Mouse (Mus musculus) cerebellum, adult 11 months (tissue): ENCODE data around the gene Peak1.

Experiments
- DNase-seq: peaks from one replicate; pipeline ENCODE4 v3.0.0; 2022

The Peak1 gene

GRCm38 (mm10) chr9:56242686-56243085 is 175.2 kb downstream of the Peak1 start:
- no peak for DNase-seq

- no peak for DNase-seq
These were observed 176.8 kb downstream of the Peak1 start for GRCm38 (mm10) chr9:56241076-56241475.

GRCm38 (mm10) chr9:56235871-56236298 is 182.0 kb downstream of the Peak1 start:
- no peak for DNase-seq

DNA sequence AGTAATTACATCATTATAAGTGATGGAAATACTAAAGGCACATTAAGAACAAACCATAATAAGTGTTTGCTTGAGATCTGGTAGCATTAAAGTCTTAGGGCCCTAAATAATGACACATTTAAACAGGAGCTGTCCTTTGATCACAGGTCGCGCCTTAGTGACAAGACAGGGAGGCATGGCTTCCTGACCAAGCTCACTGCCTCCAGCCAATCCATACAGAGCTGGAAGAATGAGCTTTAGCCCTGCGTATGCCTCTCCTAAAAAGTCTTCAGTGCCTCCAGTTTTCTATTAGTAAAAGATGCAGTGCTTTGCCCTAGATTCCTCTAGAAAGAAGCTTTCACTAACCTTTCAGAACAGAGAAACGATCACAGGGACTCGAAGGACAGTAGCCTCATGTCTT is 182.6 kb downstream of the Peak1 start:
- no peak for DNase-seq

DNA sequence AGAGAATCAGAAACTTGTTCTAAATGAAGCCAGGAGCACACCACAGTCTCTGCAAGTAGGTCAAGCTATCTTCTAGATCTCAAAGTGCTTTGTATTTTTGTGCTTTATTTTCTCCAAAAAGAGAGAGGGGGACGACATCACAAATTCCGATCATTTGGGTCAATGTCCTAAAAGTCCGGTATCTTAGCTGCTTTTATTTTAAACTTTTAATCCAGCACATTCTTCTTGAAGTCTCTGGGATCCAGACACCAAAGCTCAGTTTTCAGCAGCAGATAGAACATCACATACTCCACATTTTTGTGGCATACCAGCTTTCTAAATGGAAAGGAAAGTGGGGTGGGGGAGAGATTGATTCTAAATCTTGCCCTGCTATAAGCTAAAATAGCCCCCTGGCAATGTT is 183.3 kb downstream of the Peak1 start:
- DNase-seq = no peak

- DNase-seq = no peak
These were observed 184.6 kb downstream of the Peak1 start for GRCm38 (mm10) chr9:56233316-56233715.

DNA sequence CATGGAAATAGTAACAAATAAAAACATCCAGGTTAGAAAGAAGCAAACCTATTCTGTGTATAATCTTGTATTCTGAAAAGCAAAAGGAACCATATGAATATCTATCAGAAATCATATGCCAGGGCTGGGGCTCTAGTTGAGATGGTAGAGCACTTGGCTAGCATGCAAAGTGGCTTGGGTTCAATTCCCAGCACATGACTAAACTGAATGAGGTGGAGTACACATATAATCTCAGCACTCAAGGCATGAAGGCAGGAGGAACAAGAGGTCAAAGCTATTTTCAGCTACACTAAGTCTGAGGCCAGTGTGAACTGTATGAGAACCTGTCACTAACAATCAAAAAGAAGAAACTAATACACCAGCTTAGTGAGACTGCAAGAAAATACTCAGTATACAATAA is 187.0 kb downstream of the Peak1 start:
- no peak for DNase-seq

GRCm38 (mm10) chr9:56227626-56228025 is 190.2 kb downstream of the Peak1 start:
- DNase-seq = no peak

GRCm38 (mm10) chr9:56223429-56224051 is 194.3 kb downstream of the Peak1 start:
- peak; percentile 65 for DNase-seq

DNA sequence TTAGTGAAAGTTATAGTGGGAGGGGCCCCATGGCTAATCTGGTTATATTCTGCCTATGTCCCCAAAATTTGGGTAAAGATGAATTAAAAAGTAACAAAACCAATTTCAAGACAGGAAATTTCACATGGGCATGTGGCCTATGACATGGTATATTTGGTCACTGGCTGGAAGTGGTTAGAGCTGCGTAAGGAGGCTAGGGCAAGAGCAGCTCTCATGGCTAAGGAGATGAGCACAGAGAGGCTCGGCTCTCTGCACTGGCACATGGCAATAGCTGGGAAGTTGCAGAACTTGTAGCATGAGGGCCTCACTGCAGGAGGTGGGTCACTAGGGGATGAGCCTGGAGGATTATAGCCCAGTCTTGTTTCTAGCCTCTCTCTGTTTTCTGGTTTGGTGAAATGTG is 199.0 kb downstream of the Peak1 start:
- no peak for DNase-seq

DNA sequence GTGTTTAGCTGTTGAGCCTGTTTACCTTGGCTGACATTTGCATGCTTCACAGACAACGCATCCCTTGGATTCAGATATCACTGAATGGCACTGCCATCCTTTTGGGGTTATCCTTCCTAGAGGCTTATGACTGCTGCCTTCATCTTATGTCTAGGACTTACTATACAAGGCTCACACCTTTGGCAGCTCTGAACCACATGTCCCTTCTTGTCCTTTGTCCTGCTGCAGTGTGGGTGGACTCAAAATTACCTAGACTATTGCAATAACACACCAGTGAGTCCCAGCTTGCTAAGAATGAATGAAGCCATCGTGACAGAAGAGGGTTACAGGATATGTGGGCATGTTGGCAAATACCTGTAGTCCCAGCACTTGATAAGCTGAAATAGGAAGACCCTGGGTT is 199.8 kb downstream of the Peak1 start:
- DNase-seq = no peak

DNA sequence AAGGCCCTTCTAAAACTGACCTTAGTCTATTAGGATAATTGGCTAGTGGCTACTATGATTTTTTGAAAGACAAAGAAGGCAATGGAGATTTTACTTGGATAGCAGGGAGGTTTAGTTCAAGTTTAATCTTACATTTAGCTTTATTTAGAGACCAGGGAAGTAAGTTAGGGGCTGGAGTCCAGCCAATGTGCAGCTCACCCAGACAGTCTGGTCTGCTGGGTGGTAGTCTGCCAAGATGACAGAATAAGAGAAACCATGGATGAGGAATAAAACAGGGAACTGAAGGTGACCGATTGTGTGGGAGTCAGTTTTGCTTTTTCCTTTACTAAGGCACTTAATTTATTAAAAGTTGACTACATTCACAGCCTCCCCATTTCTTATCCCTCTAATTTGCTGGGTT is 200.5 kb downstream of the Peak1 start:
- peak; percentile 43 for DNase-seq

DNA sequence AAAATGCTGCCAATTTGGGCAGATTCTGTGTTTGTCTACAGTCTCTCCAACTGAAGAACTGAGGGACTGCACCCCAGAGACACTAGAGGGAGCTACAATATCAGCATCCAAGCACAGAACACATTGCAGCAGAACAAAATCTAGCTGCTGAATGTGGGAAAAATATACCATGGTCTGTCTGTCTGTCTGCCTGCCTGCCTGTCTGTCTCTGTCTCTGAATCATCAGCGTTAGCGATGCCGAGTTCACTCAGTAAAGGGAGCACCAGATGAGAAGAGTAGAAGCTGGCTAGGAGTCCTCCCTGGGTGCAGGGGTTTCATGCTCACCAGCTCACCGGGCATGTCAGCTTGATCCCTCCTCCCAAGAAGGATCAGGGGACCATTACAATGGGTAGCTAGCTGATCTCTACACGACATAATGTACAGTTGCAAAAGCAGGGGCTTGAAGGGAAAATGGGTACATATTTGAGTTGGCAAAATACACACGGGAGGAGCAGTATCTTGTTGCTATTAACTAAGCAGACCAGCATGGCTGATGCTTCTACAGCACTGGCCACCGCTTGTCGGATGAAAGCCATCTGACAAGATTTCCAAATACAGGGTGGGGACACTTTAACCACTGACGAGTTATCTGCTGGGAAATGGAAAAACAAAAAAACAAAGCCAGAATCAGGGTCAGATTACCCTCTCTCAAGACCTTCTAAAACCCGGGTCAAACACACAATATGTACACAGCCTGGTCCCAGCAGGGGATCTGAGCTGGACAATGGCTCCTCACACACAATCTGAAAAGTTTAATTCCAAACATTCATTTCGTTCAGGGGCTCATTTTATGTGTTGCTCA is 204.2 kb downstream of the Peak1 start:
- DNase-seq = peak; percentile 50

GRCm38 (mm10) chr9:56208817-56209216 is 209.1 kb downstream of the Peak1 start:
- DNase-seq = no peak

DNA sequence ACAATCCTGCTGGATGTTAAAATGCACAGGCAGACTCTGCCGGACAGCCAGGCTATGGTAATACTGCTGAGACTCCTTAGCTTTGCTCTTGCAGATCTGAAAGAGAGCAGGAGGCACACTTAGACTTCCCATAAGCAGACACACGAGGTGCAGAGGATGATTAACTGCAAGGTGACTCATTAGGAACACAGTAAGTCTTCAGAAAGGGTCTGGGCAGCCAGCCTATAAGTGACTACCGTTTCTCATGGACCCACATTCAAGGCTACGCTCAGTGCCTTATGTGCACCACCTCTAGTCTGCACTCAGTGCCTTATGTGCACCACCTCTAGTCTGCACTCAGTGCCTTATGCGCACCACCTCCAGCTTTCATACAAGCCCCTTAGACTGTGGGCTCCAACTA is 210.4 kb downstream of the Peak1 start:
- no peak for DNase-seq

GRCm38 (mm10) chr9:56207083-56207482 is 210.8 kb downstream of the Peak1 start:
- DNase-seq = no peak

DNA sequence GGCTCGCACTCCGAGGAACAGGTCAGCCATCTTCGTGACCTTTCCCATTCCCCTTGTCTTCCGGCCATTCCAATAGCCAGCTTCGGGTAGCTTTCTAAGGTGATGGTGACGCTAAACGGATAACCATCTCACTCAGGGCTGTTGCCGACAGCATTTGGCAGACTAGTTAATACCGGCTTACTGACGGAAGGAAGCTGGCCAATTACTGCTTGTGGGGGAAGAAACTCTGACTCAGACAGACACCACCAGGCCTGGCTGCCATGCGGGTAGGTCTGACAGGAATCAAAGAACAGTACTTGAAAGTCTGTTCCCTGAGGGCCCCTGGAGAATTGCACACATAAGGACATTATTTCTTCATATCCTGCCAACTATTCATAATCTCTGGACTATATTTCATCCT is 212.5 kb downstream of the Peak1 start:
- no peak for DNase-seq

DNA sequence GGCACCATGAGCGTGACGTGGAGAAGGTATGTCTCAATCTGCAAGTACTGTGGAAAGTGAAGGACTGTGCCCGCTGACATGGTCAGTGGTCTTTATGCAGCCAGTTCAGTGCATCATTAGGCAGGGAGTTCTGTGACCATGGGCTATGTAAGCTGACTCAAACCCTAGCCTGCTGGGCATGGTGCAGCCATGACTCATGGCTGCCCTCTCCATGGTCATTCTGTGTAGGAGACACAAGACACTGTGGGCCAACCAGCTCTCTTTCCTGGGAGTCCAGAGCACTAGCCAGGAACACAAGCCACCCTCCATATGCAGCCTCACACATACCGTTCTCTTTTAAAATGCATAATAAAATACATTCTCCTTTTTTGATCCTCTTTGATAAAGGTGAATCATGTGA is 213.6 kb downstream of the Peak1 start:
- no peak for DNase-seq

- DNase-seq = peak; percentile 76
These were observed 217.1 kb downstream of the Peak1 start for GRCm38 (mm10) chr9:56200645-56201314.

- no peak for DNase-seq
These were observed 217.7 kb downstream of the Peak1 start for GRCm38 (mm10) chr9:56200200-56200599.

- no peak for DNase-seq
These were observed 220.9 kb downstream of the Peak1 start for GRCm38 (mm10) chr9:56196921-56197320.

DNA sequence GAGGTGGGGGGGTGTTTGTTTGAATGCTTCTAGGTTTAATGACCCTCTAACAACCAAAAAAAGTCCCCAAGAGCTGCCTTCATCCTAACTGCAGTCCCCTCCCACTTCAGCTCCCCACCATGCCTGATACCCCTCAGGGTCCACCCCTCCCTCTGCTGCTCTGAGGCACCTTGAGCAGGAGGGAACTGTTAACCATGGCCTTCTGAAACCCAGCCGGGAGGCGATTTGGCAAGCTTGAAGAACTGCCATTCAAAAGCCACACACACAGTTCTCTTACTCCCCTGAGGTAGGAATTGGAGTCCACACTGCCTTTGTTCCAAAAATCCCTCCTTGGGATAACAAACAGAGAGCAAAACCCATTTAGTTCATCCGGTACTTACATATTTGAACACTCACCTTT is 222.7 kb downstream of the Peak1 start:
- no peak for DNase-seq

DNA sequence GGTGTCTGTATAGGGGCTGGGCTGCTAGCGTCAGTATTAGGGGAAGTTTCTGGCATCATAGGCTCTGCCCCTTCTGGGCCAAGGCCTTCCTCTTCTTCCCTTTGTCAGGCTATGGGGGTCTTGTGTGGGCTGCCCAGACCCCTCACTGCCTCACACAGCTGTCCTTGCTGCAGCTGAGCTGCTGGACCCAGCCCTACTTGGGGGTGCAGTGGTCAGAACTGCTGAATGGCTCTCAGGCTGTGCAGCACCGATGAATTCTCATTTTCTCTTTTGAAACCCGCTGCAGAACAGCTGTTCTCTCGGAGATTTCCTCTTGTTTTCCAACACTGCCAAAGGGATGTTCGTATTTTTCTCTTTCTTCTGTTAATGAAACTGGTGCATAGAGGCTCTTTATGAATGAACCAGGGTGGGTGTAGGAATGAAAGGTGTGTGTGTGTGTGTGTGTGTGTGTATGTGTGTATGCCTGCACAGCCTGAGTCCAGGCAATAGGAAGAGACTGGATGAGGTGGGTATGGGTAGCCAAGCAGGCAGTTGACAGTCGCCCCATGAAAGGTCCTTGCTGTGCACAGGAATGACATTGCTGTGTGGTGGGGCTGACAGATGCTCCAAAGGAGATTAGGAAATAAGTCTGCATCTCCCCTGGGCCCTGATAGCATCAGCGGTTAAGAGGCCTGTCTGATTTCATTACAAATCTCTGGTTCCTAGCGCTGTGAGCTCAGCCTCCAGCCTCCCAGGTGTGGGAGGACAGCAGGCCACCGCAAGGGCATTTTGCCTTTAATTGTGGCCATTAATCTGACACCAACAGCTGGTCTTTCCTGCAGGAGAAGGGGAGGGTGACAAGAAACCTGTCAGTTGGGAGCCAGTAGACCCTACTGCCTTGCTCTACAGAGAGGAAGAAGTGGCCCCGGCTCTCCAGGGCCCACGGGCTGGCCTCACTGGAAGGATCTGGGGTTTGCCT is 226.1 kb downstream of the Peak1 start:
- no peak for DNase-seq
